Mouse (Mus musculus) lung, postnatal 36 days (tissue): ENCODE data around the gene Lonrf3.

Source experiments
- DNase-seq: peaks from one replicate; pipeline ENCODE4 v3.0.0; 2022; ENCODE audit warnings: mixed read lengths

The Lonrf3 gene

DNA sequence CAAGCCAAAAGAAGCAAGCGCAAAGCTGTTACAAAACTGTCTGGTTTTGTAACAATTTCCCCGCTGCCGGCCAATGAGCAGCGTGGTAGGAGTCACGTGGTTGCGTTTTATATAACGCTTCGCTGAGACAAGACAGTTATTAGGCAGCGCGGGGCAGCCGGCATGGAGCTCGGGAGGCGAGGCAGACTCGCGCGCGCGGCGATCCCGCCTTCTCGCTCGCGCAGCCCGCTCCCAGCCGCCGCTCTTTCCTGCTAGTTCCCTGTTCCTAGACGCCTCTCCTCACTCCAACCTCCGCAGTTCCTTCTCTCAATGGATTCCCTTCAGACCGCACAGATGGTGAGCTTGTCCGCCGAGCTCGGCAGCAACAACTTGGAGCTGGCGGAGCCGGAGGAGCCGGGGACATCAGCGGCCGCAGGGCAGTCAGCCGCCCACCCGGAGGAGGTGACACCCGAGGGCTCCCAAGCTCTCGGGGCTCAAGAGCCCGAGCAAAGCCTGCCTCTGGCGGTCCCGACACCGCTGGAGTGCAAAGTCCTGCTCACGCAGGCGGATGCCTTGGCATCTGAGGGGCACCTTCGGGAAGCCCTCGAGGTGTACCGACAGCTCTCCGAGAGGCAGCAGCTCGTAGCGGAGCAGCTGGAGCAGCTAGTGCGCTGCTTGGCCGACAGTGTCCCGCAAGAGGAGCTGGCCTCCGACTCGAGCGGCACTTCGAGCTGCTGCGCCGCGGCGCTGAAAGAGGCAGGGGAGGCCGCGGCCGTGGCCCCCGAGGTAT is at the start of gene Lonrf3:
Gene Lonrf3 (plus strand): TSS at position 83 of the 769 bp plus-strand sequence.
- DNase-seq: peak; percentile 86

DNA sequence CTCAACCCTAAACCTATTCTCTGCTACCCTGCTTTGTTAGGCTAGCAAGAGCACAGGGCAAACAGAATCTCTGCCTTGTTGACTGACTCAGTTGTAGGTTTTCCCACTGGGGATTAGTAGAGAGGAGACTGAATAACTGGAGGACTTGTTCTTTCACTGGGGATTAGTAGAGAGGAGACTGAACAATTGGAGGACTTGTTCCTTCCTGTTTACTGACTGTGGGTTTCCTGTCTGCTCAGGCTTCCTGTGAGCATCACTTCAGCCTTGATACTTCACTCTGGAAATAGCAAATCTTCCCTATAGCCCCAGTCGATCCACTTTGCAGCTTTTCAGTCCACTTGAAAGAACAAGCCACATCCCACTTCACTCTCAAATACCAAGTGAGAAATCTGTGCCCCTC is 49.4 kb upstream of the Lonrf3 start:
- no peak for DNase-seq

DNA sequence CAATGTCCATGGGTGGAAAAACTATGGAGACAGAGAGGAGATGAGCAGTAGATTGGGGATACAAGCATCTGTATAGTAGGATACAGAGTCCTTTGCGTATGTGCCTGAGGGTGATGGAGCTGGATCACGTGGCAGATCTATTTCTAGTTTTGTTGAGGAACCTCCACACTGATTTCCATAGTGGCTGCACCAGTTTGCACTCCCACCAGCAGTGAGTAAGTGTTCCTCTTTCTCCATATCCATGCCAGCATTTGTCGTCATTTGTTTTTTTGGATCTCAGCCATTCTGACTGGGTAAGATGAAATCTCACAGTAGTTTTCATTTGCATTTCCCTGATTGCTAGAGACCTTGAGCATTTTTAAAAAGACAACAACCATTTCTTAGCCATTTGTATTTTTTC is 16.7 kb upstream of the Lonrf3 start:
- peak; percentile 4 for DNase-seq

DNA sequence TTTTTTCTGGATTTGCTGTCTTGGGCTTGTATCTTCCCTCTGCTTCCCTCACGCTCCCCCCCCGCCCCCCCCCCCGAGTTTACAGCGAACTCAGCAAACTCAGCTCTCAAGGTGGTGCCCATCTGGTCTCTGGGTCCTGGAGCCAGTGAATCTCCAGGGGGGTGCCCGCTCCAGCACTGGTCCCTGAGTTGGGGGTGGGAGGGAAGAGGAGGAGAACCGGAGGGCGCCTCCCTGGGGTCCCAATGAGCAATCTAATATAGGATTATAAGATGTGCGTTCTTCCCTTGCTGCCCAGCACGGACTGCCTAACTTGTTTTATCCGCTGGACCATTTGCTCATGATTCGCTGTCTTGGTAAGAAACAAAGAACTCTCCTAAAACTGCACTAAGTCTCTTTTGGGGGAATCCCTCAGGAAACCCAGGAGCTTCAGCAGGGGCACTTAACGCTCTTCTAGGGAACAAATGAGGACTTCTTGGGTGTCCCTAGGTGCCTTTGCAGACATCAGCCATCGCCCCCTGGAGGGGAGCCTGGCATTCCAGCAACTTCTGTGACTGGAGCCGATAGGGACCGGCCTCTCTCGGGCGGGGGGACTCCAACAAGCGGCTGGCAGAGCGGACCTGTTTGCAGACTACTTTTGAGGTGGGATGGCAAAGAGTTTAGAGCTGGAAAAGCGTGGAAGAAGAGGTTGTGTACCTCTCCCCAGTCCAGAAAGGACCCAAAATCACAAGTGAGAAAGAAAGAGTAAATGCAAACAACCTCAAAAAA is 480 bp upstream of the Lonrf3 start:
- DNase-seq: peak; percentile 44

DNA sequence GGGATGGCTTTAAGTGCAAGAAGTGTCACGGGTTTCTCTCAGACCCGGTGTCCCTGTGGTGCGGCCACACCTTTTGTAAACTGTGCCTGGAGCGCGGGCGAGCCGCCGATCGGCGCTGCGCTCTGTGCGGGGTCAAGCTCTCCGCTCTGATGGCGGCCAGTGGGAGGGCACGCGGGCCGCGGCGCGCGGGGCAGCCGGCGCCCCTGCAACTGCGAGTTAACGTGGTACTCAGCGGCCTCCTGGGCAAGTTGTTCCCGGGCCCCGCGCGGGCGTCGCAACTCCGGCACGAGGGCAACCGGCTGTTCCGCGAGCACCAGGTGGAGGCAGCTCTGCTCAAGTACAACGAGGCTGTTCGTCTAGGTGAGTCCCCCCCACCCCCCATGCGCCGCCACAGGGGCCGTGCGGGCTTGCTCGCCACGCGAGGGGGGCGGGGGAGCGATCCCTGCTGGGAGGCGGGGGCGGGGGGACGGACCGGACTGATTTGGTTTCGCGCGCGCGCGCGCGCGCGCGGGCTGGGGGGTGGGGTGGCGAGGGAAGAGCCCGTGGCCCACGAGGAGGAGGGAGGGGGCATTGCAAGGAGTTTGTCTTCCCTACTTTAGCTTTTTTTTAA is 992 bp downstream of the Lonrf3 start:
- DNase-seq: peak; percentile 3

DNA sequence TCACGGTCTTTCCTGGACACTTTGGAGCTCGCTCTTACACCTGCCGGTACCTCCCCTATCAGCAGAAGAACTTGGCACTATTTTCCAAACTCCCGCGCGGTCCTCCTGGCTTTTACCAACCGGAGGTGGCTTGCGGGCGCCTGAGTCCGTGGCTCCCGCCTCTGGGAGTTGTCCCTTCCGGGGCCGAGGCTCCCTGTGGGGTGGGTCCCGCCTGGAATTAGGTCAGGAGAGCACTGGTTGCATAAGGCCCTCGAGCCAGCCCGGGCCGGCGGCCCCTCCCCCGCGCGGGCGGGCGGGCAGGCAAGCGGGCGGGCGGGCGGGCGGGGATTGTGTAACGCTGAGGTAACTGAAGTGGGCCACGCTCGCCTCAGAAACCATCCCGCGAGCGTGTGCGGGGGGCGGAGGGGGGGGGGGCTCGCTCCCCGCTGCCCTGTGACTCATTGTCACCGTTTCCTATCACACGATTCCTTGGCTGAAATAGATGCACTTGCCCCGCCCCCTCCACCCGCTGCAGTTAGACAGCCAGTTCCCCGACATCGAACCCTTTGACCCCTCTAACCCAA is 1.8 kb downstream of the Lonrf3 start:
- DNase-seq: peak; percentile 79

DNA sequence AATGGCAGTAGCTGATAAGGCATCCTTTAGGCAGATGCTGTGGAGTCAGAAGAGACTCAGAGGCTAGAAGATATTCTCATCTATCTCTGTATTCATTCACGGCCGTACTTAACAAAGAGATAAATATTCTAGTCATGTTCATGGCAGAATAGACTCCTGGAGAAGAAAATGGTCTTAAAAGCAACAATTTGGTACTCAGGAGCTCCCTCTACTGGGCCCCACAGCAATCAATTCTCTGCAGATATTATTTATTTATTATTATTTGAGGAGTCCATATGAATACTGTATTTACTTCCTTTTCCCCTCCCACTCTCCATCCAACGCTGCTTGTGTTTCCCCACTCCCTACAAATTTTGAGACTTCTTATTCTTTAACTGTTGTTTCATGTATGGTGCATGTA is 24.3 kb downstream of the Lonrf3 start:
- peak; percentile 48 for DNase-seq

DNA sequence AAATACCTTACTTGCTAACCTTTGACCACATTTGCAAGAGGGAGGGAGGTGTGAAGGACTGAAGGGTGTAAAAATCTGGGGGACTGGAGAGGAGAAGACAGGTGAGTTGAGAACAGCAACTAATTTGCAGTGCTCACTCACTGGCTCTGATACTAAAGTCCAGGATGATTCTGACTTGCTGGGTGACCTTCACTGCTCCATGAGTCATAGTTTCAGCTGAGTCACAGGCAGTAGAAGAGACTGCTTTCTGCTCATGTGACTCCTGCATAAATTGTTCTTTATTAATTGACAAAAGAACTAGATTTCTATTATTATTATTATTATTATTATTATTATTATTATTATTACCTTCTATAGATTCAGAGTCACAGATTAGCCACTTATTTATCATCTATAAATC is 57.2 kb downstream of the Lonrf3 start:
- DNase-seq: no peak

DNA sequence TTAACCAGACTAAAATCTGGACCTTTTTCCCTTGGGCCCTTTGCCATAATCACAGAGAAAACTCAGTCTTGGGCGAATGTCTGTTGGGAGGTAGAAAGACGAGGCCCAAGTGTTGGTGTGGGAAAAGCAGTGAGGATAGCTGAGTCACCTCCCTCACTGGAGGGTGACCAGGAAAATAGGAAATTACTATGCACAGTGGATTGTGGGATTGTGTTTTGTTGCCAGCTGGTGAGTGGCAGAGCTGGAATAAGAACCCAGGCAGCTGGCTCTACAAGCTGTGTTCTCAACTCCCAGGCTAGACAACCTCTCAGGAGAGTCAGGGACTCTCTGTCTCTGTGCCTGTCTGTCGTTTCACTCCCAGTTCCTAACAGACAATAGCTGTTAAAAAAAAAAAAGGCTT is 61.8 kb downstream of the Lonrf3 start:
- DNase-seq: no peak

DNA sequence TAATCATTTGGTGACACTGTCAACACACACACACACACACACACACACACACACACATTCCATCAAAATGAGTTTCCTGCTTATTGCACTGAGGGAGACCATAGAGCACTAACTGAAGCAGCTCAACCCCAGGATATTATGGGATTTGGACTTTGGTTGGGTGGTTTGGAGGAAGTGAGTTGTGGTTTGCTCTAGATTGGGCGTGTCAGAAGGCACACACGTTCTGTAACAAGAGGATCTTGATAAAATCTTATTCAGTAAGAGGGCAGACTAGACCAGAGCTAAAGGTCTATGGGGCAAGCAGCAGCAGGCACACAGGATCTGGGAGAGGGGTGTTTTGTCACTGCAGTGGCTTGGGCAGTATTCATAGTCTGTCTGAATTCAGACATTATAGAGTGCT is 62.4 kb downstream of the Lonrf3 start:
- no peak for DNase-seq

DNA sequence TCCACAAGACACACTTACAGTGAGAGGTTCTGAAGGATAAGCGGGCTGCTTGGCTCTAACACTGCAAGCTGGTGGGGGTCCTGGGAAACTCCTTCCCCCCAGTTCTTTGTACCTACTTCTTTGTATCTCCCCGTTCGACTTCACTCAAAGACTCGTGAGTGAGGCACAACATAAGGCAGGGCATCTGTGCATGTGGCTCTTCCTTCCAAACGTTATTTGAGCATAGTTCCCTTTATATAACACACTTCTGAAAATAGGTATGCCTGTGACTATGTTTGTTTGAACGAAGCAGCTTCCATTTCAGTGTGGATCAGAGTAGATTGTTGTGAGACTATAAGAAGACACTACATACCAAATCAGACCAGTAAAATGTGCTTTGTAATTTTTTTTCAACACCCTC is 64.5 kb downstream of the Lonrf3 start:
- no peak for DNase-seq

DNA sequence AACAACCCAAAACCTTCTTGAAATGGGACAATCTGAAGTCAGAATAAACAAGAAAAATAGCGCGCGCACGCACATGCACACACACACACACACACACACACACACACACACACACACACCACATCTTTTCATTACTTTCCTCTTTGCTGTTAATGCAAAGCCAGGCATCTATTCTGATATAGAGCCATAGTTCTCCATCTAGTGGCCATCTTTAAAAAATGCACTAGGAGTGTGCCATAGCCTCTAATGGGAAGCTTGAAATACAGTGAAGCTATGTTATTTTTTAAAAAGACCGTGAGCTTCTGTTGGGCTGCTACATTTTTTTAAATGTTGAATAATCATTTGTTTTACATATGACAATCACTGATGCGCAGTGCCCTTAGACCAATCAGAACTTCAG is 65.1 kb downstream of the Lonrf3 start:
- DNase-seq: no peak

DNA sequence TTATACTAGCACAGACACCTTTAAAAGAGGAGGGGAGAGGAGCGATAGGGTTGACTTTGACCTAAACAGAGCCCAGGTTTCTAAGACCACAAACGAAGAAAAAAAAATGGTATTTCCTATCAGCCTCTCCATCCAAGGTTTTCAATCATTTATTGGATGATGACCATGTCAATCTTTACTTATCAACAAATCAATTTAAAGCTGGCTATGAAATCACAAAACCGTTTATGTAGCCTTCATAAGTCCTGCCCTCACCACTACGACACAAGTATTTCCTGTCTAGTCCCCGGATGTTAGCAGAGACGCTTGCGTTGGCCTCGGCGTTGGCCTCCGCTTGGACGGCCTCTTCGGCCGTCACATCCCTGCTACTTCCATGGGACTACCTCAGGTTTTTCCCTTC is 72.8 kb downstream of the Lonrf3 start, which contains the start of gene Gm6268:
Gene Gm6268 (plus strand): TSS at position 301 of the 400 bp plus-strand sequence.
- DNase-seq: no peak

DNA sequence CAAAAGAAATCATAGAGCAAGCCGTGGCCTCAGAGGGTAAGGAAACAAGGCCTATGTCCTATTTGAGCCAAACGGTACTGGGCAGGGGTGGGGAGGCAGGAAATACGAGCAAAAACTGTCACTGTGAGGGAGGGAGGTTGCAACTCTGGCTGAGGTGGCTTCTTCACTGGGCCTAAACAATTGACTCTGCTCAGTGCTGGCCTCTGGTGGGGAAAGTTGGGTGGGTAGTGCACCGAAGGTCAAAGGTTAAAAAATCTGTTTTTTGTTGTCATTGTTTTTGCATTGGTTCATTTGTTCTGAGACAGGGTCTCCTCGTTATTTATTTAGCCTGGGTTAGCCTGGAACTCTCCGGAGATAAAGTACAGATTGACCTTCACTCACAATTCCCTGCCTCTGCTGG is 74.2 kb downstream of the Lonrf3 start:
- peak; percentile 8 for DNase-seq
